Mouse (Mus musculus): ENCODE measurements around the gene Mrpl42.
A peak's percentile ranks its signal among the peaks of the same experiment; 100 is the strongest.

The Mrpl42 gene

GRCm38 (mm10) chr10:95515293-95515931, 13.7 kb upstream of the Mrpl42 start:
- DNase-seq (ENCODE audit: low read depth, low spot score): peak; percentile 18

GRCm38 (mm10) chr10:95514656-95515292, 13.0 kb upstream of the Mrpl42 start, which contains the start of gene Ube2n:
Ube2n (plus strand) TSS chr10:95515145.
- DNase-seq (ENCODE audit: low read depth, low spot score): peak; percentile 95

- DNase-seq (ENCODE audit: low read depth, low spot score): no peak
Measured at GRCm38 (mm10) chr10:95513768-95514556, 12.2 kb upstream of the Mrpl42 start.

- DNase-seq (ENCODE audit: low read depth, low spot score): no peak
Measured at GRCm38 (mm10) chr10:95512635-95513034, 10.9 kb upstream of the Mrpl42 start.

GRCm38 (mm10) chr10:95509263-95509662, 7.5 kb upstream of the Mrpl42 start:
- no peak for DNase-seq (ENCODE audit: low read depth, low spot score)

GRCm38 (mm10) chr10:95508793-95509192, 7.1 kb upstream of the Mrpl42 start:
- DNase-seq (ENCODE audit: low read depth, low spot score): no peak

GRCm38 (mm10) chr10:95508126-95508525, 6.4 kb upstream of the Mrpl42 start:
- DNase-seq (ENCODE audit: low read depth, low spot score): no peak

GRCm38 (mm10) chr10:95504341-95504740, 2.6 kb upstream of the Mrpl42 start:
- no peak for DNase-seq (ENCODE audit: low read depth, low spot score)

GRCm38 (mm10) chr10:95503443-95504235, 1.9 kb upstream of the Mrpl42 start:
- no peak for DNase-seq (ENCODE audit: low read depth, low spot score)

- DNase-seq (ENCODE audit: low read depth, low spot score): no peak
Measured at GRCm38 (mm10) chr10:95501033-95501432, 707 bp downstream of the Mrpl42 start.

GRCm38 (mm10) chr10:95494268-95494667, 7.5 kb downstream of the Mrpl42 start:
- no peak for DNase-seq (ENCODE audit: low read depth, low spot score)

- no peak for DNase-seq (ENCODE audit: low read depth, low spot score)
Measured at GRCm38 (mm10) chr10:95489653-95490052, 12.1 kb downstream of the Mrpl42 start.

- DNase-seq (ENCODE audit: low read depth, low spot score): no peak
Measured at GRCm38 (mm10) chr10:95477516-95477915, 24.2 kb downstream of the Mrpl42 start.

GRCm38 (mm10) chr10:95475923-95476322, 25.8 kb downstream of the Mrpl42 start:
- DNase-seq (ENCODE audit: low read depth, low spot score): peak; percentile 85

GRCm38 (mm10) chr10:95471889-95472547, 29.7 kb downstream of the Mrpl42 start:
- DNase-seq (ENCODE audit: low read depth, low spot score): no peak

- DNase-seq (ENCODE audit: low read depth, low spot score): no peak
Measured at GRCm38 (mm10) chr10:95471186-95471585, 30.6 kb downstream of the Mrpl42 start.

- DNase-seq (ENCODE audit: low read depth, low spot score): no peak
Measured at GRCm38 (mm10) chr10:95468894-95469293, 32.8 kb downstream of the Mrpl42 start.

GRCm38 (mm10) chr10:95465485-95465896, 36.2 kb downstream of the Mrpl42 start:
- DNase-seq (ENCODE audit: low read depth, low spot score): no peak

- DNase-seq (ENCODE audit: low read depth, low spot score): no peak
Measured at GRCm38 (mm10) chr10:95464527-95464926, 37.2 kb downstream of the Mrpl42 start.

GRCm38 (mm10) chr10:95462231-95462630, 39.5 kb downstream of the Mrpl42 start:
- no peak for DNase-seq (ENCODE audit: low read depth, low spot score)

GRCm38 (mm10) chr10:95461053-95461553, 40.6 kb downstream of the Mrpl42 start:
- no peak for DNase-seq (ENCODE audit: low read depth, low spot score)

Measured in forelimb bud, embryonic 11.5 days (tissue).